10 mouse cellular contexts compared by ENCODE assay signal in genomic region chr16:49858161-49858906, GRCm38 (mm10). TPM values are rescaled to one million over a fixed set of nuclear protein-coding genes. Genes with fewer than 3 reads are reported as not detected.
DNase-seq lines count a peak whose midpoint lies in the region; ATAC-seq and TF ChIP-seq lines count a peak whose summit lies in the region.
"Had no signal": no experiment of that assay in that cellular context is flagged by ENCODE, and none has a peak within 500 bp of the region (broad histone marks: within the 10 kb centered on the region; RNA-seq: fewer than 3 reads in every experiment).

No protein-coding gene starts in this region.

- no peak for TF ChIP-seq POLR2A in embryonic fibroblast, embryonic 13.5 days (IDR thresholded peaks at IDR 0.05; ENCODE audit: low read depth, low read length)

- H3K36me3 ChIP-seq in liver, embryonic 15.5 days (replicated peaks), result peaks cover 48% of the 10 kb centered on the region

- peak overlapping the region; percentile 73 for H3K4me2 ChIP-seq in liver, embryonic 15.5 days

- no peak for ATAC-seq in liver, embryonic 15.5 days (ENCODE audit: insufficient read depth)
- ATAC-seq: Patski had no signal

- TF ChIP-seq CTCF in gastrocnemius, adult 2 months (IDR thresholded peaks at IDR 0.05), result no peak
- TF ChIP-seq CTCF in embryonic fibroblast, embryonic 13.5 days (IDR thresholded peaks at IDR 0.05; ENCODE audit: borderline replicate concordance, insufficient read depth, low read length), result no peak

- H3K27ac ChIP-seq in gastrocnemius, adult 2 months, result peak overlapping the region; percentile 98
- peak overlapping the region; percentile 94 for H3K27ac ChIP-seq in embryonic fibroblast, embryonic 13.5 days (ENCODE audit: insufficient read depth, low read length)
- peak overlapping the region; percentile 91 for H3K27ac ChIP-seq in liver, embryonic 15.5 days (replicated peaks)

- DNase-seq in gastrocnemius, adult 2 months, result peak; percentile 17
- no peak for DNase-seq in gastrocnemius, postnatal 14 days
- DNase-seq in 416B (ENCODE audit: low read depth), result peak; percentile 62
- DNase-seq in ovary, adult 18-20 months (ENCODE audit: low spot score), result no peak
- no peak for DNase-seq in frontal cortex, postnatal 36 days (ENCODE audit: low spot score in 2 of 2)
- DNase-seq in cerebellum, adult 11 months, result no peak
- DNase-seq: right cerebral cortex, postnatal 14 days had no signal

- no peaks in the 10 kb centered on the region for H3K9me3 ChIP-seq in liver, embryonic 15.5 days (replicated peaks)

- intact Hi-C loops in gastrocnemius, adult 2 months (cut with DNase I), result loop anchor here (5.0 to 10.0 kb wide), 5 partner anchors 34 to 876 kb away; no protein-coding TSS in a partner anchor
- intact Hi-C loops in gastrocnemius, postnatal 14 days (cut with DNase I; ENCODE audit: low total_unique reads), result loop anchor here (10.0 kb wide), 1 partner anchor 354 kb away; no protein-coding TSS in a partner anchor

- H3K27me3 ChIP-seq in liver, embryonic 15.5 days, result no peaks in the 10 kb centered on the region
- H3K27me3 ChIP-seq: Patski had no signal

- H3K4me3 ChIP-seq in gastrocnemius, adult 2 months, result peak overlapping the region; percentile 98
- peak overlapping the region; percentile 48 for H3K4me3 ChIP-seq in embryonic fibroblast, embryonic 13.5 days (ENCODE audit: insufficient read depth, low read length)
- H3K4me3 ChIP-seq in liver, embryonic 15.5 days (replicated peaks), result peak overlapping the region; percentile 89

- H3K9ac ChIP-seq in liver, embryonic 15.5 days, result peak overlapping the region; percentile 63

- peaks cover 8% of the 10 kb centered on the region for H3K4me1 ChIP-seq in embryonic fibroblast, embryonic 13.5 days (ENCODE audit: control insufficient read depth, insufficient read depth, low read length)
- H3K4me1 ChIP-seq in liver, embryonic 15.5 days (replicated peaks), result peaks cover 64% of the 10 kb centered on the region

- WGBS in liver, embryonic 15.5 days (ENCODE audit: insufficient replicate concordance), result 14% methylated on average over 9 of the region's 9 CpGs

RNA-seq across cellular contexts. Expression of gene Cd47, which starts 58.0 kb away (rescaled TPM):
- 10 to 100 TPM; 24.0 to 29.3 TPM for total RNA-seq in gastrocnemius, adult 2 months (2021)
- 10 to 100 TPM; 34.8 to 37.3 TPM for total RNA-seq in gastrocnemius, postnatal 14 days (2021)
- 84.6 and 124 TPM in 2 replicates for polyA plus RNA-seq in embryonic fibroblast, embryonic 13.5 days (2011; ENCODE audit: insufficient read length, low read depth, missing spikeins)
- 266 and 301 TPM in 2 replicates for polyA plus RNA-seq in liver, embryonic 15.5 days (2015; fragmentation: Nextera tagmentation; extraction: Ambion mirVana)

Comparison
In these comparisons a context has a peak if more than half of its experiments do, and no peak if none do; other contexts are left out.
1. DNase-seq: peak in gastrocnemius, adult 2 months (single experiment) and 416B (single experiment); none in gastrocnemius, postnatal 14 days (single experiment), ovary, adult 18-20 months (single experiment), frontal cortex, postnatal 36 days (0 of 2) and cerebellum, adult 11 months (single experiment).
2. H3K4me3 ChIP-seq: peak in every context shown above with its lines; median percentile 98 in gastrocnemius, adult 2 months; 89 in liver, embryonic 15.5 days; 48 in embryonic fibroblast, embryonic 13.5 days.
3. Peak in every context shown above with its lines, with median percentiles within 50 percentile points of each other: H3K27ac ChIP-seq.